Mouse (Mus musculus): Measurements from ENCODE around the gene Nat8.

GRCm38 (mm10) chr6:85867726-85868690, 36.1 kb upstream of the Nat8 start:
- no peak for TF ChIP-seq POLR2A (IDR thresholded peaks at IDR 0.05; ENCODE audit: low read depth, low read length)
- no peak for TF ChIP-seq CTCF (conservative IDR thresholded peaks at IDR 0.05; ENCODE audit: insufficient read depth, insufficient read length, low read depth, low read length)
